Mouse (Mus musculus): ENCODE measurements around the gene Cnksr1. TPM values are rescaled to one million over a fixed set of nuclear protein-coding genes. Genes with fewer than 3 reads are reported as not detected.
"Not testable (repeated sequence)": the region's sequence is repeated elsewhere in the genome, so short reads cannot be mapped to it uniquely, and the experiment has no call there.

Cnksr1 gene
- total RNA-seq (2021) = under 1 TPM; 0.66 to 0.99 TPM
- long read RNA-seq, experiment 1 = 0 reads
- long read RNA-seq, experiment 2 = 0 reads

DNA sequence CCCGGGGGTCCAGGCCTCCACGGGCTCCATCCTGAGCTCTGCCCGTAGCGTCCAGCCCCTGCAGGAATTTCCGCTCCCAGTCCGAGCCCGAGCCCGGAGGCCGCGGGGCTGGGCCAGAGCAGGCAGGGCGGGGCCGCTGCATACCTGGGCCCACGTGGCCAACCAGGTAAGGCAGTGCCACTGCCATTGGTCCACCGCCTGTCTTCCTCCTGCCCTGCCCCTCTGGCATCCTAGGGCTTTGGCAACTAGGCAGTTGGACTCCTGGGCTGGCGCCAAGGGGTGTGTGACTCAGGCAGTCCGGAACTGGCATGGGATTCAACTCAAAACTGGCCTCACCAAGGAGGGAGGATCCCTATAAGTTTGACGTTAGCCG, at the start of gene Cnksr1:
Gene Cnksr1 (minus strand): TSS at position 121 of the 373 bp plus-strand sequence.
- peak; percentile 72 to 74 for DNase-seq (ENCODE audit: low spot score in 2 of 2)

DNA sequence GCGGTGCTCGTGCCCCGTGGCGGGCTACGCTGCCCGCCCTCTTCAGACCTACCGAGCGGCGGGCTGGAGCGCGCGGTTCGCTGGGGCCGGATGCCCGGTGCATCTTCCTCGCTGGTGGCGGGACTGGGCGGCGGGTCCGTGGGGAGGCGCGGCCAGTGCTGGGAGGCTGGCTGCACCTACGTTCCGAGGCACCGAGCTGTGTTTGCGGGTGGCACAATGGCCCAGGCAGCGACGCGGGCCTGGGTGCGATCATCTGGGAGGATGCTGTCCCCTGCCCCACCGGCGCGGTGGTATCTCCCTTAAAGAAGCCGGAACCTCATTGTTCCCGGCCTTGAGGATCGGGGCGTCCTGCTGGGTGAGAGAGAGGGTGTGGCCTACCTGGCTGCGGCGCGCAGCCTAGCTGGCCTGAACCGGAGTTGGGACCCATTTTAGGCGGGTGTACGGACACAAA, 49.4 kb upstream of the Cnksr1 start, which contains the start of gene Pdik1l:
Gene Pdik1l (minus strand): TSS at position 321 of the 451 bp plus-strand sequence.
- peak; percentile 62 to 63 for DNase-seq (ENCODE audit: low spot score in 2 of 2)

DNA sequence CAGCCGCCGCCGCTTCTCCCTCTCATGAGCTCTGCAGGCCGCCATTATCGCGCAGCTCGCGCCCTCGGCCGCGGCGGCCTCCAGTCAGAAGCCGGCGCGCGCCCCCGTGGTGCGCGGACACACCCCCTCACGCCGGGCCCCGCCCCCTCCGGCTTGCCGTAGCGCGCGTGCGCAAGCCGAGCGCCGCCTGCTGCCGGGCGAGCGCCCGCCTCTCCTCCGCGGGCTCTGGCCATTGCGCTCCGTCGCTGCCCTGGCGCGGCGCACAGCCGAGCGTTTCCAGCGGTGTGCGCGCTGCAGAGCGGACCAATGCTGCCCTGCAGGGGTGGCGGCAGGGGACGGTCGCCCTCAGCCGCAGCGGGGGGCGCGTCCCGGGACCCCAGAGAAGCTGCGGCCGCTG, 49.0 kb upstream of the Cnksr1 start:
- DNase-seq (ENCODE audit: low spot score in 2 of 2) = peak; percentile 99 to 100

DNA sequence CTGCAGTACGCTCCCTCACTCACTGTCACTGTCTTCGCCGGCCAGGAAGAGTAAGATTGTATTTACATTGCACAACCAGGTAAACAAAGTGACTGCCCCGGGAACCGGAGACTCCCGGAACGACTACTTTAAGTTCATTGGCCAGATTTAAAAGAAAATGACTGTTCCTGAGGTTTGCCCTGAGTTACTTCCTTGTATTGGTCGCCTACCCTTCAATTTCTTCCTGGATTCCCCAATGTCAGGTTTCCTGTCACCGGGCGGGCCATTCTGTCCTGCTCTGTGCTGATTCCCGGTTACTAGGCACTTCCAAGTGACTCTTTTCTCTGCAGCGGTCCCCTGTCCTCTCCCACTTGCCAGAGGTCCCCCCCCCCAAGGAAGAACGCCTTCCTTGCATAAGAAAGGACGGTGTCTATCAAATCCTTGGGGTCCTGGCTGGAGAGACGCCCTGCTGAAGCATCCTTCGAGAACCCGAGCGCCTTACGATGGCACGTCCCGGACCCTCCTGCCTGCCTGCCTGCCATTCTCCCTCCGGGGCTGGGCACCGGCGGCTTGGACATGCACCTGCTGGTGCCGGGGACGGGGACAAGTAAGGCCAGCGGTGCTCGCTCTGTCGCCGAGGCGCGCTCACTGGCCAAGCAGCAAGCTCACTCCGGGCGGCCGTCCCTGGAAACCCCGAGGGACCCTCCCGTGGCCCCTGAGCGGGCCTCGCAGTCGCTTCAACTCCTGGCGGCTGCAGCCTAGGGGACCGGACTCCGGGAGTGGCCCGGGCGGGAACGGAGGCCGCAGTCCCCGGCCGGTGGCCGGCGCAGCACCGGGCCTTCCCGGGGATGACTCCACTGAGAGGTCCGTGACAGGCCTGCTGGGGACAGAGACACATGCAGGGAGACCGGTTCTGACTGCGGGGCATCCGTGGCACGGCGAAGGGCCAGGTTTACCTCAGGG, 48.3 kb upstream of the Cnksr1 start:
- no peak for DNase-seq (ENCODE audit: low spot score in 2 of 2)

DNA sequence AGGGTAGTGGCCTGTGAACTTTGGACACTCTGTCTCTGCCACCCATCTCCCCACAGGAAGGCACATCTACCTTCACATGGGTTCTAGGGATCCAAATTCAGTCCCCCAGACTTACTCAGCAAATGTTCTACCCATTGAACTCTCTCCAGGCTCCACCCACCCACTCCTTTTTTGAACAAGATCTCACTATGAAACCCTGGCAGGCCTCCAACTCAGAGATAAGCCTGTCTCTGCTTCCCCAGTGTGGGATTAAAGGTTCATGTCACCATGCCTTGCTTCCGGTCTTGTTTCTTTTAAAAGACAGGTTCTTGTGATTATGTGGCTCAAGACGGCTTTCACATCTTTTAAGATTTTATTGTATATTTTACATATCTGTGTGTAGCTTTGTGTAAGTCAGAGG, 46.7 kb upstream of the Cnksr1 start:
- no peak for DNase-seq (ENCODE audit: low spot score in 2 of 2)

DNA sequence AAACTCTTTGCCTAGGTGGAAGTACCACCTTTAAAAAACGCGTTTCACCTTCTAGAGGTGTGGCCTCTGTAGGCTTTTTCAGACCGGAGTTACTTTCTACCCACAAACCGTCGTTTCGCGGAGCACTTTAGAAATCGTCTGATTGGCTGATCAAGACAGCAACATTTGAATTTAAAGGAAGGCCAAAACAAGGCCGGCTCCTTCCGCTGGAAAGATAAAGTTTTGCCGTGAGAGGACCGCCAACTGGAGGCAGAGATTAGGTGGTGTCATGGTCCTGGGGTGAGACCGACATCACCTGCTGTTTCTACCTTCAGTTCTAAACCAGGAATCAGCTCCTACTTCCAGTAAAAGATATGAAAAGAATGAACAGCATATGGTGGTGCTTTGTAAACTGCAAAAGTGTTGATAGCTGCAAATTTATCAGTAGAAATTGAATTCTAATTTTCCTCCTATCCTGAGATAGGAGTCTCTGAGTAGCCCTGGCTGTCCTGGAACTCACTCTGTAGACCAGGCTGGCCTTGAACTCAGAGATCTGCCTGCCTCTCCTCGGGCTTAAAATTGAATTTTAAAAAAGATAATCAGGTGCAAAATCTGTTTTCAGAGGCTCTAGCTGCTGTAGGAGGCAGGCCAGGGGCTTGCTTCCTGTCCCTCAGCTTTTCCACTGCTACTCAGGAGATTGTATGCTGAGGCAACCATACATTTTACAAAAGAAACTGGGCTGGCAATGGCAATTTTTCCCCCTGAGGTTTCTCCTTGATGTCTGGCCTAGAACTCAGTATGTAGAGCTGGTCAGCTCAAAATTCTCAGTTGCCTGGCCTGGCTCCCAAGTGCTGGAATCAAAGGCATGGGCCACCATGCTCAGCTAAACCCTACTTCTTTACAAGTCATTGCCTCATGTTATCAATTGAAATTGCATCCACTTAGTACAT, 35.5 kb upstream of the Cnksr1 start:
- no peak for DNase-seq (ENCODE audit: low spot score in 2 of 2)

DNA sequence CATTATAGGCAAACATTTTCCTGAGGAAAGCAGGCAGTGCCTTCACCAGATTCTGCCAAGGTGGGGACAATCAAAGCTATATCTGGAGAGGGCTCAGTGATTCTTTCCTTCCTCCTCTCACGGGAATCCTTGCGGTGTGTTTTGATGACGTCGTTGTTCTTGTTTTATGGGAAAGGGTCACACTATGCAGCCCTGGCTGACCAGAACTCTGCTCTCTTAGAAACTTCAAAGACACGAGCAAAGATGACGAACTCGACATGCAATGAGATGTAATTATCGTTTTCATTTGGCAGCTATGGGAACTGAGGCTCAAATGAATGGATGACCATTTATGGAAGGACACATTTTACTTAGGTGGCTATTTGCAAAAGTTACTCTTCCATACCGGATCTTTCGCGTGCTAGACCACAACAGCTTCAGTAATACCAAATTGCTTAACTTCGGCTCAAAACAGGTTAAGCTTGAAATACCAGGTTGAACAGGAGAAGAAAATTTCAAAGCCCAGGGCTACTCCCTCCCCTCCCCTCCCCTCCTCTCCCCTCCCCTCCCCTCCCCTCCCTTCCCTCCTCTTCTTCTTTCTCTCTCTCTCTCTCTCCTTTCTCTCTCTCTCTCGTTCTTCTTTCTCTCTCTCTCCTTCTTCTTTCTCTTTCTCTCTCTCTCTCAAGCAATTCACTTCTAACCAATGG, 34.7 kb upstream of the Cnksr1 start:
- no peak for DNase-seq (ENCODE audit: low spot score in 2 of 2)

DNA sequence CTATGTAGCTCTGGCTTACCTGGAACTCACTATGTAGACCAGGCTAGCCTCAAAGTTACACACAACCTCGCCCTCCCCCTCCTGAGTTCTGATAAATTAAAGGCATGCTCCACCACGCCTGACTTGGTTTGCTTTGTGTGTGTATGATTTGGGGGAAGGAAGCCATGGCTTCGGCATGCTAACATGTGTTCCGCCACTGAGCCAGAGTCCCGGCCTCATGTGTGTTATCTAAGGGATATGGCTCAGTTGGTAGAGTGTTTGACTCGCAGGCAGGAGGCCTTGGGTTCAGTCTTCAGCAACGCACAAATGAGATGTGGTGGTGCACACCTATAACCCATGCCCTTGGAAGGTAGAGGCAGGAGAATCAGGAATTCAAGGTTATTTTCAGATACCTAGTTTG, 33.8 kb upstream of the Cnksr1 start:
- no peak for DNase-seq (ENCODE audit: low spot score in 2 of 2)

DNA sequence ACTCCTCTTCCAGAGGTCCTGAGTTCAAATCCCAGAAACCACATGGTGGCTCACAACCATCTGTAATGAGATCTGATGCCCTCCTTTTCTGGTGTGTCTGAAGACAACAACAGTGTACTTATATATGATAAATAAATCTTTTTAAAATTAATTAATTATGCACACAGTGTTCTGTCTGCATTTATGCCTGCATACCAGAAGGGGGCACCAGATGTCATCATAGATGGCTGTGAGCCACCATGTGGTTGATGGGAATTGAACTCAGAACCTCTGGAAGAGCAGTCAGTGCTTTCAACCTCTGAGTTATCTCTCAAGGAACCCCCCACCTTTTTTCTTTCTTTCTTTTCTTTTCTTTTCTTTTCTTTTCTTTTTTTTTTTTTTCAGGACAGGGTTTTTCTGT, 31.4 kb upstream of the Cnksr1 start:
- DNase-seq (ENCODE audit: low spot score in 2 of 2) = not testable (repeated sequence)

DNA sequence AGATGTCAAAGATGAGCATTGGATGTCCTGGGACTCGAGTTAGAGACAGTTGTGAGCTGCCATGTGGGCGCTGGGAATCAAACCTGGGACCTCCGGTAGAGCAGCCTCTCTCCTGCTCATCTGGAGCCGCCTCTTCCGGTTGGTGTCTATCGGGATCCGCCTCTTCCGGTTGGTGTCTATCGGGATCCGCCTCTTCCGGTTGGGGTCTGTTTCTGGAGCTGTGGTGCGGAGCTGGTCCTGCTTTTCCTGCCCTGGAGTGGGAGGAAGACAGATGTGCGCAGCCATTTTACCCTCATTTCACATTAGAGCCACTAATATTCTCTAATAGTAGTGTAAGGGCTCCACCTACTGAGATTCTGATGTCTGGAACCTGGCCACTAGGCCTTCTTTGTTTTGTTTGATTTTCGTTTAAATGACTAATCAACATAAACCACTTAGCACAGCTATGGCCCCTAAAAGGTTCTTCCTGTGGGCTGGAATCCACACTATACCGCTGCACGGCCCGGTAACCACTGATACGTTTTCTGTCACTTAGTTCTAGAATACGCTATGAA, 30.0 kb upstream of the Cnksr1 start:
- DNase-seq (ENCODE audit: low spot score in 2 of 2) = no peak

DNA sequence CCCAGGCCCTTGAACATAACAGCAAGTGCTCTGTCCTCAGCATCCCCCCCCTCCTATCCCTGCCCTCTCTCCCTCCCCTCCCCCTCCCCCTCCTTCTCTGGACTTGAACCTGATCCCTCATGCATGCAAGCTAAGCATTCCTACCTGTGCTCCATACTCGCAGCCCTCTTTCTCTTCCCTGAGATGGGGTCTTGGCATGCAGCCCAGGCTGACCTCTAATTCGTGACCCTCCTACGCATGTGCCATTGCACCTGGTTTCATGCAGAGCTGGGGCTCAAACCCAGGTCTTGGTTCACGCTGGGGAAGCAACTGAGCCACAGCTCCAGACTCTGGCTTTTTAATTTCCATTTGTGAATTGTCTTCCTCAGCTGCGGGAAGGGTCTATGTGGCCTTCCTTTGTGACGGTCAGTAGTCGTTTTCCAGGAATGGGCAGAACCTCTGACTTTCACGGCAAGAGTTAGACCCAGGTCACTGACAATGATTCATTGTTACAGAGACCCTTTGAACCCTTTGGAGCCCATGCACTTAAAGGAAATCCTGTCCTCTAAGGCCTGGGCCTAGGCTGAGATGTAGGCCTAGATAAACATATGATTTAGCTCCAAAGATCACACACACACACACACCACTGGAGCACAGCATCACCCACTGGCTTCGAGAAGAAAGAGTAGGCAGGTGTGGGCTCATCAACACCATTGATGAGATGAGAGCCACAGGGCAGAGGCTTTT, 27.8 kb upstream of the Cnksr1 start:
- DNase-seq (ENCODE audit: low spot score in 2 of 2) = no peak

DNA sequence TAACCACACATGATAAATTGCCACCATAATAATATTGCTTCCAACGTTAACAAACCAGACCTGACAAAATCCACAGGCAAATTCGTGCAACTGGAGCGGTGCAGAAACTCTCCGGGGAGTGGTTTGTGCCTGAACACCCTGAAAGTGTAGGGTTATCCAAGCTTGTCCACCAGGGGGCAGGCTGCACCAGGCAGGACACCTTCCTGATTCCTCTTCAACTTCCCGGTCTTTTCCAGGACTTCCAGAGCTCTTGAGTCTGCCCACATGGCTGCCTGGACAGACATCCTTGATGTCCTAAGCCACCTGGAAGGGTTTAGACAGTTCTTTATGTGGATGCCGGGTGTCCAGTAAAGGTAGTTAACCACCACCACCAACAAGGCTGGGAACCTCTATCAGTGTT, 25.0 kb upstream of the Cnksr1 start:
- peak; percentile 70 to 75 for DNase-seq (ENCODE audit: low spot score in 2 of 2)

DNA sequence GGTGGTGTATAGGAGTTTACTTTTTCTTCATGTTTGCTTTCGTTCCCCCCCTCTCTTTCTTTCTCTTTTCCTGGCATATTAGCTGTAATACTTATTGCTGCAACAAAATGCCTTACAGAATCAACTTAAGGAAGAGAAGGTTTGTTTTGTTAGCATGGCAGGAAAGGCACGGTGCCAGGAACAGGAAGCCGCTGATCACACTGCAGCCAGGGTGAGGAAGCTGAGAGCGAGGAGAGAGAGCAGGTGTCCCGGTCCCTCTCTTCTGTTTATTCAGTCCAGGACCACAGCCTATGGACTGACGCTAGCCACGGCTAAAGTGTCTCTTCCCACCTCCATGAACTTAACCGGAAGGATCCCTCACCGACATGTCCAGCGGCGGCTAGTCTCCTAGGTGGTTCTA, 20.2 kb upstream of the Cnksr1 start:
- no peak for DNase-seq (ENCODE audit: low spot score in 2 of 2)

DNA sequence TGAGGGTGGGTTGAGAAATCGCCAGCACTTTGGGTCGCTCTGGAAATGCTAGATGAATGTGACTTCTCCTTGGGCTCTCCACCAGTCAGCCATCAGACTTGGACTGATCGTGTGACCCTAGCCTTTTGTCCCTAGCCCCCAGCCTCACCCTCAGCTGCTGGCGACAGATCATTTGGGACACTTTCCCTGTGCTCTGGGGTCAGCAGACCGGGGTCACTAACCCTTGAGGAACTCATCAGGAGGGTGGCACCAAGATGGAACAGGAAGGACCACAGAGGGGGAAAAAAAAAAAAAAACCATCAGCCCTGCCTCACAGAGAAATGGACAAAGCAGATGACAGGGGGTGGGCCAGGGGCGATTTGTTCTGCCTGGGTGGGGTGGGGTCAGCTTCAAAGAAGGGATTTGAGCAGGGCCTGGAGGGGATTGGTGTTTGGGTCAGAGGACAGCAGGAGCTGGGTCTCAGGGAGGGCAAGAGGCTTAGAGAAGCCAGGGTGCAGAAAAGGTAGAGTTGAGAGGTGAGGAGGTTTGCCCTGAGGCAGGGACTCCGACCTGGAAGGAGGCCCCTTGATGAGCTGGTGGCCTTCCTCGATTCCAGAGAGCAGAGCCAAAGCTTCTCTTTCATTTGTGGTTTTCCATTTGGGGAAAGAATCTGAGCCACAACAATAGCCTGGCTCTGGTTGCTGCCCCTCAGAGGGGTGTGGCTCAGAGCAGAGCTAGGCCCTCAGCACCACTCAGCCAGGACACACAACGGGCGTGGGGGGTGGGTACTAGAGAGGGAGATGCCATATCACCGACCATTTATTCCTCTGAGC, 19.2 kb upstream of the Cnksr1 start:
- DNase-seq (ENCODE audit: low spot score in 2 of 2) = no peak

DNA sequence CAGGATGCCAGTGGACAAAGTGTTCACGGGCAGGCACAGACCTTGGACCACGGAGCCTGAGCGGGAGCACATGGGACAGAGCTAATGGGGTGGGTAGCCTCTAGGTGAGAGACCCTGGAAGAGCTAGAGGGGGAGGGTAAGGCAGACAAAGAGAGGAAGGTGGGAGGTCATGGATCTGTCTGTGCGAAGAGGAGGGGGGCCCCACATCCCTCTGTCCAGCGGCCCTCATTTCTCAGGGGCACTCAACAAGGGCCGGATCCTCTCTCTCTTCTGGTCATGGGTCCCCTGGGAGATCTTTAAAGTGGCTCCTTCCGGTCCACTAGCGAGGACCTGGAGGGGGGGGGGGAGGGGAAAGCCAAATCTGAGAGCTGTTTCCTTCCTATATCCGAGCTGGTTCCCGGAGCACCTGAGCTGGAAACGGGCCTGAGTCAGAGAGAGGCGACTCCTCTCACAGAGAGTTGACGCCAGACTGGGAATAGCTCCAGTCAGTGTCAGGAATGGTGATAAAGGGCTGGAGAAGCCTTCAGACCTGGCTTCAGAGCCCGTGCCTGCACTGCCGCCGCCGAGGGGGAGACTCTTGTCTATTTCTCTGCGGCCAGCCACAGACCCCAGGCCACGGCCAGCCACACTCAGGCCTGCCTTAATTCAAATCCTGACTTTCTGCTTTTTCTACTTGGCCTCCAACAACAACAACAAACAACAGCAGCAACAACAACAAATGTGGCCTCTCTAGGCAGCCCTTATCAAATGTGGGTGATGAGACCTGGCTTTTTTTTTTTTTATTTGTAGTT, 18.4 kb upstream of the Cnksr1 start:
- DNase-seq (ENCODE audit: low spot score in 2 of 2) = no peak

DNA sequence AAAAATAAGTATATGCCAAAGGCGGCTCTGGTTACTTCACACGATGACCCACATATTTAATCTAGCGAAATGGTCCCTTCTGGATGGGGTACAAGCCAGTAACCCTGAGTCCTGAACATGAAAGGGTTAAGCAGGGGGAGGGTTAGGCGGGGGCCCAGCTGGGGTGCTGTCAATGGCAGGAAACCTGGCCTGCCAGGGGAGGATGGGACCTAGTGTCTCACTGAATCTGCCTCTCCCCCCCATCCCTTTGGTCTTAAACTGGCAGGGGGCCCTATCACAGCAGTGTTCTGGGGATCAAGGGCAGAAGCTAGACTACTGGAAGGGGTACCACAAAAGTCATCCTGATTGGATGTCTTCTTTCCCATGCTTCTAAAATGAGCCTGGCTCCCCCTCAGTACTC, 17.7 kb upstream of the Cnksr1 start:
- no peak for DNase-seq (ENCODE audit: low spot score in 2 of 2)

DNA sequence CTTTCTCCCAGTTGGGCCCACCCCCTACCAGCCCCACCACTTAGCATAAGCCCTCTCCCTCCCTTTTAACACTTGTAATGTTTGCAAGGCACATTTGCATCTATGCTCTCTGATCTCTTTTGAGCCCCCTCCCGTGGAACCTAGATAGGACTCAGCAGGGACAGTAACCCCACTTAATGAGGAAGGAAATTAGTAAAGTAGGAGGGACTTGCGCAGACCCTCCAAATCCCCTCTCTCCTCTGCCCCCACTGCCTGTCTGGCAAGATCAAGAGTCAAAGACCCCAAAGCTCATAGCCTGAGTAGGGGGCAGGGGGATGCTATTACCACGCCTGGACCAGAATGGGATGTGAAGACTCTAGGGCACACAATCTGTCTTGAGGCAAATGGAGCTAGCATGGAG, 16.6 kb upstream of the Cnksr1 start:
- no peak for DNase-seq (ENCODE audit: low spot score in 2 of 2)

DNA sequence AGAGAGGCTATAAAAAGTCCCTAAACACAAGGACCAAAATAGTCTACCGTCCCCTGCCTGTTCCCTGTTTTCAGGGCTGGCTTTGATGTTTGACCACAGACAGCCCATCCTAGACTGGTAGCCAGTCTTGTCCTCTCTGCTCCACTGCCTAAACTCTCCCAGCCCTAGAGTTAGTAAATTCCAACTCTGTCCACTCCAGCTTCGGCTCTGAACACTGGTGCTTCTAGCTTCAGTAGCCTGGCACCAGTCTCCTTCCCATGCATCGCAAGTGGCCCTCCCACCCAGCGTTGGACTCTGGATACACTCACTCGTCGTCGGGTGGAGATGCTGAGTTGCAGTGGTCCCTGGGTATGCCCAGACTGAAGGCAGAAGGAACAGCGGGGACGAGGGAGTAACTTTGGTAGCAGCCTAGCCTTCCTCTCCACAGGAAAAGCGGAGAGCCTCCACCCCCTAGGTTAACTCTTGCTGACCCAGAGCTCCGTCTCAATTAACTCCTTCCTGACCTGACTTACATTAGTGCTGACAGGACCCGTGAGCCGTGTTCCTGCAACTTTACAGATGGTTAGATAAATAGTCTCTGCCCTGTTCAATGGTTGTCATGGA, 15.6 kb upstream of the Cnksr1 start, which contains the start of gene Grrp1:
Gene Grrp1 (minus strand): TSS at position 385 of the 603 bp plus-strand sequence.
- DNase-seq (ENCODE audit: low spot score in 2 of 2) = no peak

All from adrenal gland, adult 18-20 months (tissue).